Mouse (Mus musculus) heart, postnatal 14 days (tissue): ENCODE data around the gene Trhr2. TPM values are rescaled to one million over a fixed set of nuclear protein-coding genes. Genes with fewer than 3 reads are reported as not detected.
"Not testable (repeated sequence)": the region's sequence is repeated elsewhere in the genome, so short reads cannot be mapped to it uniquely, and the experiment has no call there.

Experiments used
- DNase-seq, 2 experiments: peaks; one replicate each; pipeline ENCODE4 v3.0.0; 2021 to 2022
- intact Hi-C: fragments of 180-260 bp; cut with DNase I; formaldehyde crosslinking; loops from one replicate; pipeline ENCODE4 v1.15.1; 2025
- total RNA-seq, 2 experiments: library from RNA; stranded (reverse); gene quantifications; 2 replicates each; pipeline ENCODE4 v1.2.3; 2021

Trhr2 gene
- total RNA-seq, 2 experiments from 2014 or later = not detected

DNA sequence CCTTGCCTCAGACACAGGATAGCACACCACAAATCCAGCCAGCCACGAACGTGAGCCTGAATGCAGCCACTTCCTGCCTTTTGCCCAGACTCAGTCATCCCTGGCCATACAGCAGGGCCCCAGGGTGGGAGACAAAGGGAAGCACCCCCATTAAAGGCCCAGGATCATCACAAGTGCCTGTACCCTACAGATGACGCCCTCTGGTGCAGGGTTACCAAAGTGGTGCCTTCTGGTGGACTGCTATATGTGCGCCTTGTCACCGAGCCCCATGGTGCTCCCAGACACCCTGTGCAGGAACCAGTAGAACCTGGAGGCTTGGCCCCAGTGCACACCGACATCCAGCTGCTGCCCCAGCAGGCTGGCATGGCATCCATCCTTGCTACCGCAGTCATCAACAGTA, 27.0 kb downstream of the Trhr2 start:
- intact Hi-C loops = loop anchor here (1.0 to 5.0 kb wide), 2 partner anchors 60 to 356 kb away; no protein-coding TSS in a partner anchor
- no peak for DNase-seq

DNA sequence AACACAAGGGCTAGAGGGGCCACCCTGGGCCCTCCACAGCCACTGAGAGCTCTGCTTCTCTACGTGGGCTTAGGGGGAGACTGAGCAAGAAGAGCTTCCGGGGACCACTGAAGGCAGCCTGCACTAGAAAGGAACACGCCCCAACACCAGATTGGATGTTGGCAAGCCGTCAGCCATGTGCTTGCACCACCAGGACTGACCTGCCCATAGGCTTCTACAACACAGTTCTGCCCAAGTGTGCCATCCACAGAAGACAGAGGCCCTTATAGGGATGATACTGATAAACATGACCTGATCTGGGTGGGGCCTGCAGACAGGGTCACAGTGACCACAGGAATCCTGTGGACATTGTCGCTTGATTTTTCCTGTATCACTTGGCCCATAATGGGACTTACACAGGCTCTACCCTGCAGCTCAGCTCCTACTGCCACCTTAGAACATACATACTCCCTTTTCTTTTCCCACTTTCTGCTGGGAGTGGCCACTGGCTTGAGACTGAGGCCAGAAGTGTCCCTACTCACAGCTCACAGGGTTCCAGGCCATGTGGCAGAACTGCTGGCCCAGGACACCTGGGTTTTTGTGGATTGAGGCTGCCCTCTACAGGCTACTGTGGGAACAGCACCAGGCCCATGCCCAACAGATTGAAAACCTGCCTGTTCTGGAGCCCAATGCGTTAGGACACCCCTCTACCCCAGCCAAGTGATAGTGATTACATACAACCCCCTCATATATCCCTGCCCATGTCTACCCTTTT, 27.6 kb downstream of the Trhr2 start:
- intact Hi-C loops = loop anchor here (1.0 to 5.0 kb wide), 2 partner anchors 60 to 356 kb away; no protein-coding TSS in a partner anchor
- peak; percentile 87 to 90 for DNase-seq

DNA sequence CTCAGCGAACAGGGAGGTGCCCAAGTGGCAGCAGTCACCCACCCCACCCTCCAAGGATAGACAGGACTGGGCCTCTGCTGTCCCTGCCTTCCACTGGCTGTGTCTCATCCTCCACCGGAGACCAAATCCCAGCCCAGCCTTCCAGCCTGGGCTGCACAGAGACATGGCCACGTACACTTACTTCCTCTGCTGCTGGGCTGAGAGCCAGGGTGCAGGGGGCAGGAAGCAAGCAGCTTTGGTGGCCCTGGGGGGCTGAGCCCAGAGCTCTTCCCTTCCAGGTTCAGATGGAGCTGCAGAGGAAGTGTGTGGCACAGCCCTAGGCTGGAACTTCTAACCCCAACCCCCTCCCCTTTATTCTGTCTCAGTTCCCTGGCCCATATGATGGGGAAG, 29.4 kb downstream of the Trhr2 start:
- intact Hi-C loops = loop anchor here (5.0 kb wide), 1 partner anchor 354 kb away; no protein-coding TSS in a partner anchor
- peak; percentile 76 to 80 for DNase-seq

DNA sequence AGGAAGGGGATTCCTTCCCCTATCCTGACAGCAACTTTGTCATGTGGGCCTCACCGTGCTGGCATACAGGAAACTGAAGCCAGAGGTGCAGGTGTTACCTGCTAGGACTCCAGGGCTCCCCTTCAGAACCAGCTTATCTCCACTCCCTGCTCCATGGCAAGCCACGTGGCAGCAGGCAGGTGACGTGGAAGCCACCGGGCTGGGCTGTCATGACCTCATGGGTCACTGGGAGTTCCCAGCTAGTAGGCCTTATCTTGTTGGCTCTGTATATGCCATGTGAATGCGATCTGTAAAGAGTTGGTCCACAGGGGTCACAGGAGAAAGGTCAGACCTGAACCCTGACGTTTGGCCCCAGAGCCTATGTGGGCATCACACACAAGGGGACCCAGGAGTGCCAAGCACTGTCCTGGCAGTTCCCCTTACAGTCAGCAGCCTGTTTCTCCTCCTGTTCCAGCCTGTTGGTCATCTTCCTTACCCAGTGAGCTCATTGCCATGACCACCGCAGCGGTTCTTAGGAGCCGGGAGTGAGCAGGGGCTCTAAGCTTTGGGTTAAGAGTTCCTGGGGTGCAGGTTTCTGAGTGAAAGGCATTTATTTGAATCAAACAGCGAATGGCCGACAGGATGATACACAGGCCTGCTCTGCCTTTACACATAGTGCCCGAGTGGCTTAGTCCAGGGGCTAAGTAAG, 30.0 kb downstream of the Trhr2 start:
- intact Hi-C loops = loop anchor here (5.0 kb wide), 1 partner anchor 353 kb away; no protein-coding TSS in a partner anchor
- no peak for DNase-seq

DNA sequence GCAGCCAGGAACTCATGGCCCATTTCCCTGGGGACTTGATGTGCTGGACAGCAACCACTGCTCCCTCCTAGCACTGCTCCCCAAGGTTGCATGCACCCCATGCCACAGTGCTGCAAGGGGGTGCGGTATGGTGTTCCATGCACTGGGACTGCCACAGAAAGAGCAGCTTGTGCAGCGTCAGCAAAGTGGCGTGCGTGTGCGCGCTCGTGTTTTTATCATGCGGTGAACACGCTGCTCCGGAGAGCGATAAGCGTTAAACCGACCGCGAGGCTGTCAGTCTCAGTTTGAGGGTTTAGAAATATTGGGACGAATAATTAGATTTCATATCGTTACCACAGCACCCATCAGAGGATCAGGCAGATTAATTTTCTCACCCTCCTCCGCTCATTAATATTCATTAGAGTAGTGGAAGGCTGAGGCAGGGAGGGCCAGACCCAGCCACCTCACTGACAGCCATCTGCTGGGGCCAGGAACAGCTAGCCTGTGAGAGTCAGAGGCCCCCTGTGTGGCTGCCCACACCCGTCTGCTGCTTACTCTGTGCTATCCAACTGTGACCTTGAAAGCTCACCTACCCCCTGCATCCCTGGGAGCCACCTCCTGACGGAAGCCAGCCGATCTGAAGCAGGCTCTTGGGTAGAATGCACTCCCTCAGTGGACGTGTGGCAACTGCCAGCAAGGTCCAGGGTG, 30.9 kb downstream of the Trhr2 start:
- intact Hi-C loops = loop anchor here (5.0 kb wide), 1 partner anchor 352 kb away; no protein-coding TSS in a partner anchor
- no peak for DNase-seq

DNA sequence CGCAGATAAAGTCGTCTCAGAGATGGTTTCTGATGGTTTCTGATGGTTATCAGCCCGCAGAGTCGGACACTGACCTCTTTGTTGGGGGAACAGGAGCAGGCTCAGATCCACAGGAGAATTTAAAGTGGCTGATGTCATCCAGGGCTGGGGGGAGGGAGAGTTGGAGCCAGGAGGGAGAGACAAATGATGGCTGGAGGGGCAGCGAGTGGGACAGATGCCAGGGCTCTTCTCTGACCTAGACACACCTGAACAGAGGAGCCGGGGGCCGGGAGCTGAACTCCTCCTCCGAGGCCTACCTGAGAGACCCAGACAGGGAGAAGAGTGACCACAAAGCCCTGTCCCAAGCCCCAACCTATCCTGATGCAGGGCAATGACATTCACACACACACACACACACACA, 31.5 kb downstream of the Trhr2 start:
- no peak for DNase-seq
- intact Hi-C loops = no loop called here

DNA sequence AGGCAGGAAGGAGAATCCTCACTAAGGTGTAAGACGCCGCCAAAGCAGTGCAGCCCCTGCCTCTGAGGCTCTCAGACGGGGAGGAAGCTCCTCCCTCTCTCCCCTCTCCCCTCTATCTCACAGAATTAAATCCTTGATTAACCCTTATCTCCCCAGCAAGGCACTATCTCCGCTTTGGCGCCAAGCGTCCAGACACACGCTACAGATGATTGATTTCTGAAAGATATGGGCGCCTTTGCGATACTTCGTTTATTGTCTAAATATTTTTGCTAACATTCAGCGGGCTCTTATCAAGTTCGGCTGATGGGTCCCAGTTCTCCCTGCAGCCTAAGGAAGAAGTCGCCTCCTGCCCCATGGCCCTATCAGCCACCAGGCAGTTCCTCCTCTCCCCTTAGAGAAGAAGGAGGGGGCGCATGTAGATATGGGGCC, 34.4 kb downstream of the Trhr2 start:
- no peak for DNase-seq
- intact Hi-C loops = no loop called here

DNA sequence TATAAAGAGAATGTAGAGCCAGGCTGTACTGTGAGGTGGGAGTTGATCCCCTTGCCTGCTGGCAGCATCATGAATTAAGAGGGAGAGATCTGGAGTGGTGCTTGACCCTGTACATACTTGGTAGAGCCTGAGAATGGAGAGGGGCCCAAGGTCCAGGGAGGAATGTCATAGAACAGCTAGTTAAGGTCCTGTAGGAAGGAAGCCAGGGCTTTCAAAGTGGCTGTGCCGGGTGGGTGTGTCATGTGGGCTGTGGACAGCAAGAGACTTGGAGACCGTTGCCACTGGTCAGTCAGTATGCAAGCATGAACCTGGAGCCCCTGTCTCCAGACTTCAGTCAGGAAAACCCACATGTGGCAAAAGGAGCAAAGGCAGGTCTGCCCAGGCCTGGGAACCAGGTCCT, 35.4 kb downstream of the Trhr2 start:
- no peak for DNase-seq
- intact Hi-C loops = no loop called here

DNA sequence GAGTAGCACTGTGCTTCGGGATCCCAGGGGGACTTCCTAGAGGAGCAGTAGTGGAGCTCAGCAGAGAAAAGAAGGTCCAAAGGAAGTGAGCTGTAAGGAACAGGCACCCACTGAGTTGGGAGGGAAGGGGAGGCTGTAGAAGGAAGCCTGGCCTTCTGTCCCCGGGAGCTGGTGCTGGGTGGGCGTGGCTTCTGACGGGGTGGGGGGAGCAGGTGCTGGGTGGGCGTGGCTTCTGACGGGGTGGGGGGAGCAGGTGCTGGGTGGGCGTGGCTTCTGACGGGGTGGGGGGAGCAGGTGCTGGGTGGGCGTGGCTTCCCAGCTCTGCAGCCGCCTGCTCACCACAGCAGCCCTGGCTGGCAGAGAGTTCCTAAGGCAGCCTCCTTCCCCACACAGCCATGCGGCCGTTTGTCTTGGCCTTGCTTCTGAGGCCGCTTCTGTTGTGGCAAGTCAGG, 36.6 kb downstream of the Trhr2 start:
- DNase-seq = not testable (repeated sequence)
- intact Hi-C loops = loop anchor here (2.0 kb wide), 1 partner anchor 39 kb away; no protein-coding TSS in a partner anchor

DNA sequence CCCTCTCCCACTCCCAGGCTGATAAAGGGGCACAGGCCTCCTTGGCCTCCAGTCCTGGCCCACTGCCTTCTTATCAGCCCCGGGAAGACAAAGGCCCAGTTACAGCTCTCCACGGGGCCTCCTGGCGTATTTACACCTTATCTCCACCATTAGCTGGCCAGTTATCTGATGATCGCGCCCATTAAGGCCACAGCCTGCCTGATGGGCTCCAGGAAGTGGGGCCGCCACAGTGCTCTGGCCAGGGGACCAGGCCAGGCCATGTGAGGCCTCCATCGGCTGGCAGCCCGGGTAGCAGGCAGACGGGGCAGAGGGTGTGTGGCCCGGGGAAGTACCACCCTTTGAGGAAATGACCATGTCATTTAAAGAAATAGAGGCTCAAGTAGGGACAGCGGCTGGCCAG, 37.8 kb downstream of the Trhr2 start:
- no peak for DNase-seq
- intact Hi-C loops = loop anchor here (2.0 kb wide), 1 partner anchor 38 kb away; no protein-coding TSS in a partner anchor

DNA sequence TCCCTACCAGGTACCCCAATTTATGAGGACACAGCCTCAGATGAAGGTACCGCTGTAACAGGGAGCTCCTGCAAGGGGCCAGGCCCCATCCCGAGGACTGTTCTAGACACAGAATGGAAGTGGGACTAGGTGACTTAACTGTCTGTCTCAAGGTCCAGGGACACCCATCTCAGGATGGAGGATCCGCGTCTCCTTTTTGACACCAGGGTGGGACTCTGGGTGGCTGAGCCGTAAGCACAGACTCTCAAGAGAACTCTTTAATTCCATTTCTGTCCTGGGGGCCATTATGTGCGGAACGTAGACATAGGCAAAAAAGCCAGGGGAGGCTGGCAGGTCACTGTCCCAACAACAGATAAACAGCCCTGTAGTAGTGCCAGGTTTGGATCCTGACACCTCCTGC, 38.4 kb downstream of the Trhr2 start:
- no peak for DNase-seq
- intact Hi-C loops = loop anchor here (2.0 kb wide), 1 partner anchor 37 kb away; no protein-coding TSS in a partner anchor

DNA sequence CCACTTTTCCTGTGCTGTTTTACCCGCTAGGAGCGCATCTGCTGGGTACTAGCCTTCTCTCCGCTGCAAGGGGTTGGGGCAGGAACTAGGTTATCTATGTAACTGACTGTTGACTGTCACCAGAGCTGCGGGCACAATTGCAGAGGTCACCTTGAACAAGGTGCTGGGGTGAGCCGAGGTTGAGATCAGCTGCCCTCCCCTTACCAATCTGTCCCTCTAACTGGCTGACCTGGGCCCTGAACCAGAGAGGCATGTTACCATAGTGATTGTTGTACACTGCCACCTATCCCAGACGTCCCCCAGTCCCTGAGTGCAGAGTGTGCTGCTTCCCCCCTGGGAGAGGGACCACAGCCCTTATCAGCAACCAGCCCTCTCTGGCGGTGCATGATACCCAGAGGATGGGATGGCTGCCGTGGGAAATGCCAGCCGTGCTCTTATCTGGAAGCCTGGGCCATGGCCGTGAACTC, 39.1 kb downstream of the Trhr2 start:
- DNase-seq = no peak
- intact Hi-C loops = no loop called here

DNA sequence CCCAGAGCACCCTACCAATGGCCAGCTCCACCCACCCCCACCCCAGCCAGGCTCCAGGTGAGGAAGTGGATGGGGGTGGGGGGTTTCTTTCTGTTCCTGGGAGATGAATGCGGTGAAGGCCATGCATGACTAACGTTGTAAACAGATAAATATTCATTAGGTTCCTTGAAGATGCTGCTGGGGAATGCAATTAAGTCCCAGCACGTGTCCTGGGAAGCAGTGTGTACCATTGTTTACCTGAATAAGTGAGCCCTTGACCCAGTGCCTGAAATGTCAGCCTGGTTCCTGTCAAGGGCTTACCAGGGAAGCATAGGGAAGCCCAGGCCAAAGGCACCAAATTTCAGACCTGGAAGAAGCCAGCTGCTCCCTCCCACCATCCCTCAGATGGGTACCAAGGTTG, 40.0 kb downstream of the Trhr2 start:
- intact Hi-C loops = no loop called here
- no peak for DNase-seq

DNA sequence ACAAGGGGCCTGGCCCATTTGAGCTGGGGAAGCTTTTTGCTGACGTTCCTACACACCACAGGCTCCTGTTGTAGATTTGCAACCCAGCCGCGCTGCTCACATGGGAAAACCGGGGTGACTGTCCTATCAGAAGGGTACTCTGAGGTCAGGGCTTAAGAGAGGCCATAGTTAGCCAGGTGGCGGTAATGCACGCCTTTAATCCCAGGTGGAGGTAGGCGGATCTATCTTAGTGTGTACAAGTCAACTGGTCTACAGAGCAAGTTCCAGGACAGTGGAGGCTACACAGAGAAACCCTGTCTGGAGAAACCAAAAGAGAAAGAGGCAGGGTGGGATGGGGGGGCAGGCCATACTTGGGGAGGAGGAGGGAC, 40.9 kb downstream of the Trhr2 start:
- intact Hi-C loops = no loop called here
- no peak for DNase-seq

DNA sequence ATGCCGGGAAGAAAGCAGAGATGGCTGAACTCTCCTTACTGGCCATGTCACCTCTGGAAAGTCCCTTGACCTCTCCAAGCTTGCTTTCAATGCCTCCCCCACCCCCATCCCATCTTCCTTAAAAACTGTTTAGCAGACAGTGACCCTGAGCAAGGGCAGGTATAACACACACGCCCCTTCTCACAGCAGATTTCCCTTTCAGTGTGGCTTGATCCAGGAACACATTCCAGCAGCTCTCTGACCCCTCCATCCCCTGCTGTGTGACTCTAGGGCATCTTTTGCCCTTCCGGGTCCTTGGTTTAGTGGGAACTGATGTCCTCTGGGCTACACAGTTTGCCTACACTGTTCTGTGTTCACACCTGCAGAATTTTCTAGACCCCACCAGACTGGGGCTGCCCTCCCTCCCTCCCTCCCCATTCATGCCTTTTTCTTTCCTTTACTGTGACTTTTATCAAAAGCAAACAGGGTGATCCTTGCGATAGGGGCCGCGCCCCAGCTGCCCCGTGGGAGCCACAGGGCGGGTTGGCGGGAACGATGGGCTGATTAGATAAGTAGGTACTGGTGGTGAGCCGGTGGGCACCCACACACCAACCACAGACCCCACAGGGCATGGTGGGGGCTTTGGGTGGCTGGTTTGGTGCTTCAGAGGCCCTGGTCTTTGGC, 41.4 kb downstream of the Trhr2 start:
- intact Hi-C loops = no loop called here
- DNase-seq = no peak

DNA sequence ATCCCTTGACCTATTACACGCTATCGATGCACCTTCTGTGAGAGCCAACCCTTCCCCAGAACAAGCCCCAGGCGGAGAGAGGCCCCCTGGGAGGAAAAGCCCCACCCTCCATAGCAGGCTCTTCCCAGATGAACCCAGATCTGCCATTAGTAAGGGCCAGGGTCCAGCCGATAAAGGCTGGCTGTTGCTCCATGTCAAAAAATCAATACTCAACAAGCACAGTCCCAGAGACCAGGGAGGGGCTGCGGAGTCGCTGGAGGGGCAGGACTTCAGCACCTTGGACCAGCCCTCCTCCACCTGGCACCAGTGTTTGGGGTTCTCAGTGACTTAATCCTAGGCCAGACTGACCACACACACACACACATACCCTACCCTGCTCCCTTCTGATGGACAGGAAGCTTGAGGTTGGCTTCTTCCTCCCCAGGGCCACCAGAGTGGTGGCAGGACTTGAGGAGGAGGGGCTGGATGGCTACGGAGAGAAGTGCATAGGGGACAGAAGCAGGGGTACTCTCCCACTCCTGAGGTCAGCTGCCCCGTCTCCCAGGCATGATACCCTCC, 42.5 kb downstream of the Trhr2 start:
- intact Hi-C loops = no loop called here
- DNase-seq = no peak

DNA sequence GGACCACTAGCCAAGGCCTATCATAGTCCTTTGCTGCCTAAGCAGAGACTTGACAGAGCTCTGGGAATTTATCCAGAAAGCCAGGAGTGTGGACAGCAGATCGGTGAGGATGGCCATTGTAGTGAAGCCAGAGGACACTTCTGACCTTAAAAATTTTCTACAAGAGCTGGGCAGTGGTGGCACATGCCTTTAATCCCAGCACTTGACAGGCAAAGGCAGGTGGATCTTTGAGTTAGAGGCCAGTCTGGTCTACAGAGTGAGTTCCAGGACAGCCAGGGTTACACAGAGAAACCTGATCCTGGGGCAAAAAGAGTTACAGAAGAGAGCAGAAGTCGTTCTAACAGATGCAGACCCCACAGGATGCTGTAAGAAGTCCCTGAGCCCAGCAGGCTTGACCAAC, 44.1 kb downstream of the Trhr2 start:
- intact Hi-C loops = no loop called here
- no peak for DNase-seq

DNA sequence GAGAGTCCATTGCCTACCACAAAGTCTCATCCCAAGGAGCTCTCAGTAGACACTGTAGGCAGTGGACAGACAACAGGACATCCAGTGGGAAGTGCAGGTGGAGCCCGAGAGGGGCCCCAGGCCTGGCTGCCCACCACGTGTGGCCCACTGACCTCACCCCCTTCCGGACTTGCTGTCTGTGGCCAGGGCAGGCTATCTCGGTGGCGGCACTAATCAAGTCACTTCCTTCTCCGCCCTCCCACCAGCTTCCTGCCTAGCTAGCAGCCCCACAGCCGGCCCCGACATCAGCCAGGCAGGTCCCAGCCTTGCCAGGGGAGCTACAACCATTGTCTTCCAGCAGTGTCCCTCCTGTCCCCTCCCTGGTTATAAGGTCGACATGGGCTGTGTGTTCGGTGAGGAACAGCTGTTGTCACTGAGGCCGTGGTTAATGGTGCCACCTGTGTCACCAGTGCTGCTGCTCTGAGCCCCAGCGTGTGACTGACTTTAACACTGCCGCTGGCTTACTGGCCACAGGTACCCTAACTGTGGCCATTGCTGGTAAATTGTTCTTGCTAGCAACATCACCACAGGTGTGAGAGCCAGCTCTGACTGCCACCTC, 45.5 kb downstream of the Trhr2 start:
- intact Hi-C loops = no loop called here
- DNase-seq = peak in 1 of 2 experiments; percentile 53

DNA sequence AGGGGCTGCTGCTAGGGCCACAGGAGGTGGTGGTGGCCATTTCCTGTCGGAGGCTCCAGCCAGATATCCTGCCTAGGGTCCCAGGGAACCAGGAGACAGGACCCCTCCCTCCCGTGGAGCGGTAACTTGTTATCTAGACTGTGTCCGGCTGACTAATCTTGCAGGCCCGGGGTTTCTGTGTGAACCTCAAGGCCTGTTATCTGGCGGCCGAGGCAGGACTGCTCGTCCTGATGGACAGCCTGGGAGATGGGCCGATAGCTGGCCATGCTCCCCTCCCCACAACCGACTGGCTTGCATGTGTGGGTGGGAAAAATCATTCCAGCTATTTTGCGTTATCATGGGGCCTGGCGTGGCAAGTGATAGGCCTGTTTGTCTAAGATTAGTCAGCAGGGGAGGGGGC, 47.2 kb downstream of the Trhr2 start:
- intact Hi-C loops = no loop called here
- DNase-seq = no peak

DNA sequence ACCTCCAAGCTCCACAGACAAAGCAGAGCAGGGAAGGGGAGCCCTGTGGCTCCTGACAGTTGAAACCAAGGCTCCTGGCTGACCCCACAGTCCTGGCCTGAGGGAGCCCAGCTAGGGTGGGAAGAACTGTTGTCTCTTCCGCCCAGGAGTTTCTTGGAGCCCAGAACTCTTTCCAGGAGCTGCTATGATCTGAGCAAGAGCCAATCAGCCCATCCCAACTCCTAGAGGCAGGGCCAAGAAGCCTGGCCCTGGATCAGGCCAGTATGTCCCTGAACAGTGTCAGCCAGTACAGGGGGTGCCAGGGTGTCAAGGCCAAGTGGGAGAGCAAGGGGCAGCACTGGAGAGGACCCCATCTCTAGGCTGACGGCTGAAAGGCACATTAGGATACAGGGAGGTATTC, 48.0 kb downstream of the Trhr2 start:
- intact Hi-C loops = no loop called here
- DNase-seq = no peak
